Mouse (Mus musculus) liver, adult 2 months (tissue): Measurements from ENCODE around the gene Pafah2. TPM values are rescaled to one million over a fixed set of nuclear protein-coding genes. Genes with fewer than 3 reads are reported as not detected.

ENCODE experiments used
- DNase-seq: peaks from one replicate; pipeline ENCODE4 v3.0.0-alpha.2; 2011; ENCODE audit warnings: low read depth, low spot score; ENCODE audit errors: extremely low read depth
- H3K27ac ChIP-seq: fragments of 200-500 bp; replicated peaks from 2 replicates; pipeline ENCODE4 v1.5.1; 2012; ENCODE audit warnings: low read depth, mild to moderate bottlenecking, control low read depth, inconsistent platforms, low read length; ENCODE audit not compliant: insufficient read depth
- H3K27me3 ChIP-seq: fragments of 200-500 bp; 2 replicates; pipeline ENCODE4 v1.6.1; 2012; ENCODE audit warnings: mild to moderate bottlenecking, moderate library complexity, low read length, inconsistent platforms; ENCODE audit not compliant: control insufficient read depth, insufficient read depth
- H3K36me3 ChIP-seq: fragments of 200-500 bp; 2 replicates; pipeline ENCODE4 v1.6.1; 2012; ENCODE audit warnings: low read length, inconsistent platforms; ENCODE audit not compliant: control insufficient read depth, insufficient read depth
- H3K4me1 ChIP-seq: fragments of 200-500 bp; 2 replicates; pipeline ENCODE4 v1.6.1; 2011; ENCODE audit warnings: low read length; ENCODE audit not compliant: control insufficient read depth, insufficient read depth
- H3K4me3 ChIP-seq: fragments of 200-500 bp; 2 replicates; pipeline ENCODE4 v1.5.1; 2011; ENCODE audit warnings: low read depth, mild to moderate bottlenecking, control low read depth, low read length, moderate library complexity; ENCODE audit not compliant: insufficient read depth
- H3K79me2 ChIP-seq: fragments of 200-500 bp; 2 replicates; pipeline ENCODE4 v1.6.1; 2012; ENCODE audit warnings: inconsistent platforms, mild to moderate bottlenecking, low read length, moderate library complexity; ENCODE audit not compliant: control insufficient read depth, insufficient read depth
- H3K9ac ChIP-seq: fragments of 200-500 bp; 2 replicates; pipeline ENCODE4 v1.6.1; 2012; ENCODE audit warnings: low read depth, mild to moderate bottlenecking, control low read depth, inconsistent platforms, low read length
- CTCF ChIP-seq: fragments of 200-500 bp; IDR thresholded peaks from 2 replicates; pipeline ENCODE4 v1.5.1; 2011; ENCODE audit warnings: low read depth, low read length, control low read depth
- POLR2A ChIP-seq: fragments of 200-500 bp; IDR thresholded peaks from 2 replicates; pipeline ENCODE4 v1.6.1; 2011; ENCODE audit warnings: low read length, control low read depth; ENCODE audit not compliant: insufficient read depth; ENCODE audit errors: extremely low read depth
- WGBS: fragments of 180-500 bp; shearing (Covaris S2); methylation state at CpG from one replicate; pipeline ENCODE4 v1.1.7; 2018; 5-methylcytosine and 5-hydroxymethylcytosine counted together
- polyA plus RNA-seq: library from polyadenylated mRNA; depleted of rRNA; stranded (reverse); fragments of >200 nt; gene quantifications from 2 replicates; pipeline ENCODE4 v1.2.3, GENCODE M21; 2012
- total RNA-seq: library from RNA; depleted of rRNA; stranded (reverse); fragments of >200 nt; gene quantifications from 2 replicates; pipeline ENCODE4 v1.2.3, GENCODE M21; 2014

Pafah2 gene
- total and polyA plus RNA-seq, 2 experiments = 74.7 to 79.3 TPM

GRCm38 (mm10) chr4:134458856-134459255 lies 62.7 kb downstream of the Pafah2 start:
- no peak overlapping the region for H3K27ac ChIP-seq
- H3K9ac ChIP-seq = no peak overlapping the region
- WGBS = 87% methylated on average over 5 of the region's 5 CpGs
- peaks cover 2% of the 10 kb centered on the region; the same call in 1 of the 2 replicates for H3K27me3 ChIP-seq
- no peak overlapping the region for H3K4me3 ChIP-seq
- no peaks in the 10 kb centered on the region for H3K79me2 ChIP-seq
- DNase-seq = no peak
- no peaks in the 10 kb centered on the region for H3K4me1 ChIP-seq
- H3K36me3 ChIP-seq = no peaks in the 10 kb centered on the region
- TF ChIP-seq POLR2A = no peak
- TF ChIP-seq CTCF = no peak

GRCm38 (mm10) chr4:134460277-134460676 lies 64.2 kb downstream of the Pafah2 start:
- H3K79me2 ChIP-seq = no peaks in the 10 kb centered on the region
- DNase-seq = no peak
- H3K4me1 ChIP-seq = no peaks in the 10 kb centered on the region
- H3K27ac ChIP-seq = no peak overlapping the region
- H3K4me3 ChIP-seq = no peak overlapping the region
- H3K27me3 ChIP-seq = no peaks in the 10 kb centered on the region
- TF ChIP-seq CTCF = no peak
- no peak for TF ChIP-seq POLR2A
- H3K9ac ChIP-seq = no peak overlapping the region
- 69% methylated on average over 10 of the region's 10 CpGs for WGBS
- H3K36me3 ChIP-seq = no peaks in the 10 kb centered on the region

GRCm38 (mm10) chr4:134461252-134461651 lies 65.1 kb downstream of the Pafah2 start:
- H3K4me3 ChIP-seq = no peak overlapping the region
- H3K27ac ChIP-seq = no peak overlapping the region
- no peak for DNase-seq
- H3K36me3 ChIP-seq = no peaks in the 10 kb centered on the region
- H3K79me2 ChIP-seq = no peaks in the 10 kb centered on the region
- 83% methylated on average over 5 of the region's 5 CpGs for WGBS
- TF ChIP-seq CTCF (no peak), POLR2A (no peak)
- H3K27me3 ChIP-seq = no peaks in the 10 kb centered on the region
- H3K9ac ChIP-seq = no peak overlapping the region
- H3K4me1 ChIP-seq = no peaks in the 10 kb centered on the region

- 67% methylated on average over 12 of the region's 12 CpGs for WGBS
- Histone ChIP-seq H3K27ac (no peak overlapping the region), H3K27me3 (no peaks in the 10 kb centered on the region), H3K36me3 (no peaks in the 10 kb centered on the region), H3K4me1 (peaks cover 4% of the 10 kb centered on the region), H3K9ac (no peak overlapping the region), H3K79me2 (no peaks in the 10 kb centered on the region), H3K4me3 (no peak overlapping the region)
- TF ChIP-seq POLR2A (no peak), CTCF (no peak)
- no peak for DNase-seq
These were observed 69.7 kb downstream of the Pafah2 start for GRCm38 (mm10) chr4:134465789-134466188.

GRCm38 (mm10) chr4:134466381-134467262 lies 70.5 kb downstream of the Pafah2 start:
- 77% methylated on average over 11 of the region's 11 CpGs for WGBS

More at GRCm38 (mm10) chr4:134466381-134467262, 70.5 kb downstream of the Pafah2 start:
- TF ChIP-seq POLR2A = no peak
- no peak for TF ChIP-seq CTCF
- Histone ChIP-seq H3K27me3 (no peaks in the 10 kb centered on the region), H3K27ac (no peak overlapping the region), H3K36me3 (no peaks in the 10 kb centered on the region), H3K4me1 (peaks cover 4% of the 10 kb centered on the region), H3K9ac (no peak overlapping the region), H3K4me3 (no peak overlapping the region), H3K79me2 (no peaks in the 10 kb centered on the region)
- no peak for DNase-seq
